Mouse (Mus musculus) heart, adult 8-10 months (tissue): Measurements from ENCODE around the gene Prlh. TPM values are rescaled to one million over a fixed set of nuclear protein-coding genes. Genes with fewer than 3 reads are reported as not detected.
A peak's percentile ranks its signal among the peaks of the same experiment; 100 is the strongest.

Experiments
- DNase-seq: peaks from one replicate; pipeline ENCODE4 v3.0.0; 2022; ENCODE audit warnings: low spot score
- total RNA-seq, 4 experiments: library from RNA; stranded (reverse); gene quantifications; 2 replicates each; pipeline ENCODE4 v1.2.4; 2022

The Prlh gene
- not detected for total RNA-seq

GRCm38 (mm10) chr1:90952808-90953207 is at the start of gene Prlh:
TSS of gene Prlh (plus strand) at chr1:90953108.
- DNase-seq = no peak

GRCm38 (mm10) chr1:90903211-90903945 is 49.5 kb upstream of the Prlh start:
- DNase-seq = no peak

- peak; percentile 65 for DNase-seq
Measured at GRCm38 (mm10) chr1:90903971-90904458, 48.9 kb upstream of the Prlh start.

- DNase-seq = no peak
Measured at GRCm38 (mm10) chr1:90904729-90905404, 48.0 kb upstream of the Prlh start.

- DNase-seq = peak; percentile 48
Measured at GRCm38 (mm10) chr1:90906357-90906756, 46.6 kb upstream of the Prlh start.

- peak; percentile 57 for DNase-seq
Measured at GRCm38 (mm10) chr1:90909161-90909560, 43.7 kb upstream of the Prlh start.

GRCm38 (mm10) chr1:90909631-90910152 is 43.2 kb upstream of the Prlh start:
- peak; percentile 62 for DNase-seq

- no peak for DNase-seq
Measured at GRCm38 (mm10) chr1:90913231-90913630, 39.7 kb upstream of the Prlh start.

- DNase-seq = peak; percentile 30
Measured at GRCm38 (mm10) chr1:90914948-90915569, 37.8 kb upstream of the Prlh start, which contains the start of gene Mlph. TSS of gene Mlph (plus strand) at chr1:90915085.

- no peak for DNase-seq
Measured at GRCm38 (mm10) chr1:90917509-90917908, 35.4 kb upstream of the Prlh start.

GRCm38 (mm10) chr1:90921687-90922086 is 31.2 kb upstream of the Prlh start:
- DNase-seq = no peak

GRCm38 (mm10) chr1:90926030-90926429 is 26.9 kb upstream of the Prlh start:
- no peak for DNase-seq

- DNase-seq = no peak
Measured at GRCm38 (mm10) chr1:90927308-90927707, 25.6 kb upstream of the Prlh start.

- DNase-seq = no peak
Measured at GRCm38 (mm10) chr1:90927929-90928574, 24.9 kb upstream of the Prlh start.

- peak; percentile 83 for DNase-seq
Measured at GRCm38 (mm10) chr1:90928575-90928934, 24.4 kb upstream of the Prlh start.

- no peak for DNase-seq
Measured at GRCm38 (mm10) chr1:90933001-90933400, 19.9 kb upstream of the Prlh start.

GRCm38 (mm10) chr1:90936990-90937389 is 15.9 kb upstream of the Prlh start:
- no peak for DNase-seq

- peak; percentile 27 for DNase-seq
Measured at GRCm38 (mm10) chr1:90939980-90940379, 12.9 kb upstream of the Prlh start.

GRCm38 (mm10) chr1:90945171-90945570 is 7.7 kb upstream of the Prlh start:
- no peak for DNase-seq

GRCm38 (mm10) chr1:90947252-90947651 is 5.7 kb upstream of the Prlh start:
- no peak for DNase-seq

- no peak for DNase-seq
Measured at GRCm38 (mm10) chr1:90949309-90949708, 3.6 kb upstream of the Prlh start.

GRCm38 (mm10) chr1:90951670-90952069 is 1.2 kb upstream of the Prlh start:
- DNase-seq = no peak
